Mouse (Mus musculus) gastrocnemius, adult 18-20 months (tissue): ENCODE results near the gene Vipas39. TPM values are rescaled to one million over a fixed set of nuclear protein-coding genes. Genes with fewer than 3 reads are reported as not detected.

ENCODE experiments used
- DNase-seq: peaks from one replicate; pipeline ENCODE4 v3.0.0; 2021; ENCODE audit warnings: low spot score
- microRNA-seq: library from miRNA; unstranded; fragments of <30 nt; microRNA quantifications from one replicate; pipeline ENCODE4 v1.2.0, GENCODE M21; 2021
- total RNA-seq, 2 experiments: library from RNA; stranded (reverse); gene quantifications; 2 replicates each; pipeline ENCODE4 v1.2.3; 2021

Vipas39 gene
- total RNA-seq, 2 experiments from 2014 or later: 6.1 to 9.1 TPM

DNA sequence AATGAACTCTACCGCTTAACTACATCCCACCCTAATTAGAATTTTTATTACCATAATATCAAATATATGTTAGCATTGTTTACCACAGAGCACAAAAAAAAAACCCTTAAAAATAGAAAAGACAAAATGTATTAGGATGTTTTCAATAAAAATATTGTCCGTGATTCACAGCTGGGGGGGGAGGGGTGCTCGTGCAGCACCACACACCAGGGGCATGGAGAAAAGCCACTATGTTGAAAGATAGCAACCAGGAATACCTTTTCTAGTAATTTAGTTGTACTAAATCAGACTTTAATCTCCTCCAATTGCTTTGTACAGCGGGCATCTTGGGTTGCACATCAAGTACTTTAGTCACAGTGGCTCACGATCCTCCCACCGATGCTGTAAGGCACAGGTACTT, 67.3 kb downstream of the Vipas39 start:
- no peak for DNase-seq

DNA sequence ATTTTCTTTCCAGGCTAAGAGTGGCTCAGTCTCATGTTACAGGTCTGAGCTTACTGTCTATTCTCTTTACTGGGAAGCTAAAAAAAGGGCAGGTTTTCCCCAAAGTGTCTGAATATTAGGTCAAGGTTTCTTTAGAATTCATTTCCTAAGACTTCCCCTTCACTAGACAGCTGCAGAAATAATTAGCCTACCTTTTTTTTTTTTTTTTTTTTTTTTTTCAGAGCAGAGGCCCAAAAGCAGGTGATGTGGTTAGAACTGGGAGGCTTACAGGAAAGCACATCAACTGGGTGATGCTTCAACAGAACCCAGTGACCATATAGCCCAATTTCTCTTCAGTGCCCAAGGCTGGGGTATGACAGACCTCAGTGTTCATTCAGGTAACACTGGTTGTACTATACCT, 69.7 kb downstream of the Vipas39 start:
- no peak for DNase-seq

DNA sequence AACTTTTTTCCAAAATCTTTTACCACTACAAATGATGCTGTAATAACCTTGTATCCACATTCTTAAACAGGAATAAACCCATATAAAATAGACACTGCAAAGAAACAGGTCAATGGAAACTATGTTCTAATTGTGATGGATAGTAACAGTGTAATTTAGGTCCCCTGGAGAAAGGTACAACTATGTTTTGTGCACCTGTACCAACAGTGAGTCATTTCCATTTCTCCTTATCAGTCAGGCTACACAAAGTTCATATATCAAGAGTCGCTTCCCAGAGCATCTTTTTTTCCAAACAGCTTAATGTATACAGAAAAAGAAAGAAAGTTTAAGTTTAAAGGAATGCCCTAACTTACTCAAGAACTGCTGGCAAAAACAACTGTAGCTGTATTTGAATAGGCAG, 71.0 kb downstream of the Vipas39 start:
- no peak for DNase-seq

DNA sequence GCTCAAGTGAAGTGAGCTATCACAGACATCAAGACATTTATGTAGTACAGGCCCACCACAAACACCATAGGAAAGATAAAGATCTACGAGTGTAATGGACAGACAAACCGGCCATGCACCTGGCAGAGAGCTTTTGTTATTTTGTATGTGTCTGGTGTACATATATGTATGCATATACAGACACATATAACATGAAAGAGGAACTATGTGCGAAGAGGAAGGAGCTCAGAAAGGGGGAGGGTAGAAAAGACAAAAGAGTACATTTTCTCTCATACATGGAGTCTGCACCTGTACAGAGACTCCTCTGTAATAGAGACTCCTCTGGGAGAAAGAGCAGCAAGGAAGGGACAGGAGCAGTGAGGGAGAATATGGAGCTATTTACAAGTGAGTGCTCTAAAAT, 73.0 kb downstream of the Vipas39 start:
- DNase-seq: no peak

Small RNAs within 50 kb of the gene (microRNA-seq; reads per million reads assigned to microRNA genes)
- gene Gm47293: not detected

Other genes starting within 250 kb of the Vipas39 start
- gene Tmem63c, start 244.9 kb downstream of the Vipas39 start, total RNA-seq: not detected
- not detected for gene Ngb, start 163.7 kb downstream of the Vipas39 start, total RNA-seq
- gene Gstz1, start 119.1 kb downstream of the Vipas39 start, total RNA-seq: 10 to 100 TPM; 35.6 to 42.6 TPM
- 1 to 10 TPM; 4.1 to 5.3 TPM for gene Pomt2, start 118.3 kb downstream of the Vipas39 start, total RNA-seq
- under 1 TPM in 1 of 2 experiments, not detected in 1; 0.25 TPM for gene Samd15, start 66.5 kb downstream of the Vipas39 start, total RNA-seq
- 1 to 10 TPM; 1.3 to 1.4 TPM for gene Tmed8, start 65.8 kb downstream of the Vipas39 start, total RNA-seq
- under 1 TPM; 0.55 to 0.94 TPM for gene Noxred1, start 27.5 kb downstream of the Vipas39 start, total RNA-seq
- 100 to 1,000 TPM; 121 to 129 TPM for gene Ahsa1, start 223 bp upstream of the Vipas39 start, total RNA-seq
- not detected for gene Ism2, start 33.4 kb upstream of the Vipas39 start, total RNA-seq
- 1 to 10 TPM; 7.9 to 10.0 TPM for gene Sptlc2, start 122.1 kb upstream of the Vipas39 start, total RNA-seq
- 100 to 1,000 TPM; 159 to 162 TPM for gene Slirp, start 177.6 kb upstream of the Vipas39 start, total RNA-seq
- gene Alkbh1, start 177.8 kb upstream of the Vipas39 start, total RNA-seq: 1 to 10 TPM; 4.1 to 5.5 TPM
- 10 to 100 TPM; 48.5 to 49.7 TPM for gene Snw1, start 206.0 kb upstream of the Vipas39 start, total RNA-seq
- not detected for gene Gm5788, start 228.5 kb upstream of the Vipas39 start, total RNA-seq
- not detected for gene Gm8300, start 248.1 kb upstream of the Vipas39 start, total RNA-seq